Mouse (Mus musculus) stomach, postnatal 0 days (tissue): ENCODE measurements around the gene Slc5a10. TPM values are rescaled to one million over a fixed set of nuclear protein-coding genes. Genes with fewer than 3 reads are reported as not detected.
A peak's percentile ranks its signal among the peaks of the same experiment; 100 is the strongest.

Experiments used
- ATAC-seq: fragments of 200-750 bp; cut with Nextera tagmentation; 2 replicates; pipeline ENCODE4 v1.8.0; 2017; ENCODE audit not compliant: low FRiP score, low TSS enrichment
- DNase-seq: peaks from one replicate; pipeline ENCODE4 v3.0.0-alpha.2; 2016; ENCODE audit warnings: low spot score
- H3K27ac ChIP-seq: fragments of 300-500 bp; sonication (generic); replicated peaks from 2 replicates; pipeline ENCODE4 v1.5.1; 2014; ENCODE audit warnings: mild to moderate bottlenecking, control low read depth
- H3K27me3 ChIP-seq: fragments of 300-500 bp; sonication (generic); 2 replicates; pipeline ENCODE4 v1.6.1; 2014; ENCODE audit warnings: low read length; ENCODE audit not compliant: control insufficient read depth, insufficient read depth
- H3K36me3 ChIP-seq: fragments of 300-500 bp; sonication (generic); 2 replicates; pipeline ENCODE4 v1.6.1; 2014; ENCODE audit warnings: low read length, mixed read lengths; ENCODE audit not compliant: control insufficient read depth, insufficient read depth
- H3K4me1 ChIP-seq: fragments of 300-500 bp; sonication (generic); replicated peaks from 2 replicates; pipeline ENCODE4 v1.6.1; 2014; ENCODE audit warnings: antibody characterized with exemption; ENCODE audit not compliant: control insufficient read depth, insufficient read depth
- H3K4me2 ChIP-seq: fragments of 300-500 bp; sonication (generic); replicated peaks from 2 replicates; pipeline ENCODE4 v1.6.1; 2014; ENCODE audit warnings: low read depth, mild to moderate bottlenecking, control low read depth, moderate library complexity
- H3K4me3 ChIP-seq: fragments of 300-500 bp; sonication (generic); 2 replicates; pipeline ENCODE4 v1.5.1; 2014; ENCODE audit warnings: low read depth, low read length, control low read depth
- H3K9ac ChIP-seq: fragments of 300-500 bp; sonication (generic); 2 replicates; pipeline ENCODE4 v1.6.1; 2014; ENCODE audit warnings: mild to moderate bottlenecking, low read length, control low read depth, mixed read lengths
- H3K9me3 ChIP-seq: fragments of 300-500 bp; sonication (generic); 2 replicates; pipeline ENCODE4 v1.6.1; 2016; ENCODE audit warnings: low read length; ENCODE audit not compliant: control insufficient read depth
- CTCF ChIP-seq: IDR thresholded peaks from 2 replicates; pipeline ENCODE4 v1.5.1; 2016; ENCODE audit warnings: antibody characterized with exemption, low read depth, mild to moderate bottlenecking, moderate library complexity
- EP300 ChIP-seq: optimal IDR thresholded peaks from 2 replicates; pipeline ENCODE3; 2016; ENCODE audit warnings: antibody characterized with exemption
- WGBS: fragments of 180-500 bp; shearing (Covaris S2); extraction: QIAGEN DNeasy Blood & Tissue Kit; methylation state at CpG from one replicate; pipeline ENCODE4 v1.1.7; 2014; 5-methylcytosine and 5-hydroxymethylcytosine counted together
- polyA plus RNA-seq: library from polyadenylated mRNA; unstranded; fragments of >200 nt; fragmentation: Nextera tagmentation; extraction: Ambion mirVana; gene quantifications from 2 replicates; pipeline ENCODE4 v1.2.1, GENCODE M21; 2015

Slc5a10 gene
- polyA plus RNA-seq, 1 experiment from 2014 or later: not detected

GRCm38 (mm10) chr11:61671781-61672383 is 48.7 kb downstream of the Slc5a10 start:
- Histone ChIP-seq H3K9ac (no peak overlapping the region), H3K27ac (no peak overlapping the region), H3K4me2 (no peak overlapping the region), H3K4me3 (no peak overlapping the region), H3K9me3 (no peaks in the 10 kb centered on the region), H3K27me3 (no peaks in the 10 kb centered on the region), H3K36me3 (no peaks in the 10 kb centered on the region), H3K4me1 (0 out of 2 replicates have a peak, but pooled peaks cover 2% of the 10 kb centered on the region)
- WGBS: 68% methylated on average over 18 of the region's 19 CpGs
- no peak for TF ChIP-seq EP300
- TF ChIP-seq CTCF: no peak
- DNase-seq (no peak), ATAC-seq (no peak)

DNA sequence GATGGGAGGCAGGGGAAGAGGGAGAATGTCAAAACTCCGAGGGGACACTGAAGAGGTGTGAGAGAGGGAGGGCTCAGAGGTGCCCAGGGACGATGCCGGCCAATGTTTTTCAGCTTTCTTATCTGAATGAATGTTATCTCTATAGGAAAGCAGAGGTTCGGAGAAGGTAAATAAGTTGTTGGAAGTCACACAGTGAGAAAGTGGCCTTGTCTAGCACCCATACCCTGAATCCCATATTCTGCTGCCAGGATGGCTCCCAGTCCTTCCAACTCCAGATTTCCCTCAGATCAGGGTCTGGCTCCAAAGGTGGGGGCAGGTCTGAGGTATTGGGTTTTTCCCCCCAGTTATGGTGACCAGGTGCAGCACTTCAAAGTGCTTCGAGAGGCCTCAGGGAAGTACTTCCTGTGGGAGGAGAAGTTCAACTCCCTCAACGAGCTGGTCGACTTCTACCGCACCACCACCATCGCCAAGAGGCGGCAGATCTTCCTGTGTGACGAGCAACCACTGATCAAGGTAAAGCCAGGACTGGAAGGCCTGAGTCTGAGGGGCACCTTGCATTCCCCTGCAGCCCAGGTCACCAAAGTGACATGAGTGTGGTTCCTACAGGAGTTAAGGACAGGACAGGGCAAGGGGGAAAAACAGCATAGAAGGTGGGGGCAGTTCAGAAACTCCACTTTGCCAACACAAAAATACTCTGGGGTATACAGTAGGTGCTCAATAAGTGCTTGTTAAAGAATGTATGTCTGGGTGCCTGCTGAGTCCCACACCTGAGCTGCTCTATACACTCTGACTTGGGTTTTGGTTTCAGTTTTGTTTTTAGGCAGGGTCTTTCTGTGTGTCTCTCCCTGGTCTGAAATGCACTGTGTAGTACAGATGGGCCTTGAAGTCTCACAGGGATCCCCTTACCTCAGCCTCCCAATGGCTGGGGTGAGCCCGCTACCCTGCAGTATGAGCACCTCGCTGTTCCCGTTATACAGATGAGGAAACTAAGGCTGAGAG is 50.8 kb downstream of the Slc5a10 start:
- Histone ChIP-seq H3K9ac (no peak overlapping the region), H3K4me2 (no peak overlapping the region), H3K4me1 (0 out of 2 replicates have a peak, but pooled peaks cover 2% of the 10 kb centered on the region), H3K9me3 (no peaks in the 10 kb centered on the region), H3K4me3 (no peak overlapping the region), H3K36me3 (no peaks in the 10 kb centered on the region), H3K27ac (no peak overlapping the region), H3K27me3 (no peaks in the 10 kb centered on the region)
- DNase-seq (no peak), ATAC-seq (no peak)
- TF ChIP-seq CTCF: no peak
- TF ChIP-seq EP300: no peak
- WGBS: 57% methylated on average over 14 of the region's 14 CpGs

DNA sequence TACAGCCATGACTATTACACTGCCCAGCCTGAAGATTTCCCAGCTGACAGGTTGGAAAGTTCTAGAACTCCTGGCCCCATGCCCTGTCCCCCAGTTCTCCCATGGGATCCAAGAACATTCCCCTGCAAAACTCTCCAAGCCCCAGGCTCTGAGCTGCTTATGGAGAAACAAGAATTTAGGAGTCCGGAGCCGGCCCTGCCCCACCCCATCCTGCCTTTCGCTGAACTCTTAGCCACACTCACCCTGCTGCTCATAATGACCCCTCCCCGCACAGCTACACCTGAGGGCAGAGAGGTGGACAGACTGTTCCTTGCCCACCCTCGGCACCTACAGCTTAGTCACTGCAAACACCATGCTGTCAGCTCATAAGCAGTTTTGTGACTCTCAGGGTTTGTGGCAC is 52.8 kb downstream of the Slc5a10 start:
- Histone ChIP-seq H3K36me3 (no peaks in the 10 kb centered on the region), H3K9ac (no peak overlapping the region), H3K4me2 (no peak overlapping the region), H3K4me3 (no peak overlapping the region), H3K9me3 (no peaks in the 10 kb centered on the region), H3K27me3 (no peaks in the 10 kb centered on the region), H3K27ac (no peak overlapping the region), H3K4me1 (0 out of 2 replicates have a peak, but pooled peaks cover 2% of the 10 kb centered on the region)
- ATAC-seq (no peak), DNase-seq (no peak)
- 71% methylated on average over 5 of the region's 5 CpGs for WGBS
- TF ChIP-seq CTCF: no peak
- no peak for TF ChIP-seq EP300

GRCm38 (mm10) chr11:61667248-61667647 is 53.4 kb downstream of the Slc5a10 start:
- Histone ChIP-seq H3K9me3 (no peaks in the 10 kb centered on the region), H3K9ac (no peak overlapping the region), H3K36me3 (no peaks in the 10 kb centered on the region), H3K4me1 (0 out of 2 replicates have a peak, but pooled peaks cover 2% of the 10 kb centered on the region), H3K4me3 (no peak overlapping the region), H3K27me3 (no peaks in the 10 kb centered on the region), H3K4me2 (no peak overlapping the region), H3K27ac (no peak overlapping the region)
- TF ChIP-seq EP300 (no peak), CTCF (no peak)
- DNase-seq (no peak), ATAC-seq (no peak)
- 69% methylated on average over 5 of the region's 5 CpGs for WGBS

- no peak overlapping the region for H3K4me3 ChIP-seq
- no peaks in the 10 kb centered on the region for H3K9me3 ChIP-seq
- H3K36me3 ChIP-seq: no peaks in the 10 kb centered on the region
- no peaks in the 10 kb centered on the region for H3K4me1 ChIP-seq
- no peak overlapping the region for H3K4me2 ChIP-seq
- 39% methylated on average over 7 of the region's 7 CpGs for WGBS
- 0 out of 2 replicates have a peak overlapping the region, but pooled peaks have one; percentile 35 for H3K27ac ChIP-seq
- no peak overlapping the region for H3K9ac ChIP-seq
- DNase-seq: peak; percentile 52
- TF ChIP-seq CTCF (peak; percentile 91), EP300 (no peak)
- ATAC-seq: 0 out of 2 replicates have a peak, but pooled peaks have one; percentile 45
- H3K27me3 ChIP-seq: no peaks in the 10 kb centered on the region
Observed at GRCm38 (mm10) chr11:61665991-61666799, 54.4 kb downstream of the Slc5a10 start.
